Mouse (Mus musculus) midbrain, embryonic 13.5 days (tissue): ENCODE measurements around the gene Polr2e. TPM values are rescaled to one million over a fixed set of nuclear protein-coding genes. Genes with fewer than 3 reads are reported as not detected.
A peak's percentile ranks its signal among the peaks of the same experiment; 100 is the strongest.

ENCODE experiments used
- ATAC-seq: fragments of 200-750 bp; cut with Nextera tagmentation; 2 replicates; pipeline ENCODE4 v1.8.0; 2017; ENCODE audit warnings: mild to moderate bottlenecking, moderate TSS enrichment, moderate library complexity
- H3K27ac ChIP-seq: fragments of 300-500 bp; sonication (generic); 2 replicates; pipeline ENCODE4 v1.5.1; 2015; ENCODE audit warnings: inconsistent platforms, mild to moderate bottlenecking, moderate library complexity
- H3K27me3 ChIP-seq: fragments of 300-500 bp; sonication (generic); 2 replicates; pipeline ENCODE4 v1.6.1; 2015; ENCODE audit warnings: mild to moderate bottlenecking, inconsistent platforms
- H3K36me3 ChIP-seq: fragments of 300-500 bp; sonication (generic); 2 replicates; pipeline ENCODE4 v1.6.1; 2015; ENCODE audit warnings: mild to moderate bottlenecking, inconsistent platforms
- H3K4me1 ChIP-seq: fragments of 300-500 bp; sonication (generic); replicated peaks from 2 replicates; pipeline ENCODE4 v1.6.1; 2015; ENCODE audit warnings: inconsistent platforms
- H3K4me2 ChIP-seq: fragments of 300-500 bp; sonication (generic); replicated peaks from 2 replicates; pipeline ENCODE4 v1.6.1; 2015; ENCODE audit warnings: moderate library complexity, mild to moderate bottlenecking, inconsistent platforms
- H3K4me3 ChIP-seq: fragments of 300-500 bp; sonication (generic); replicated peaks from 2 replicates; pipeline ENCODE4 v1.5.1; 2015; ENCODE audit warnings: mild to moderate bottlenecking, inconsistent platforms
- H3K9ac ChIP-seq: fragments of 300-500 bp; sonication (generic); replicated peaks from 2 replicates; pipeline ENCODE4 v1.6.1; 2015; ENCODE audit warnings: mild to moderate bottlenecking, inconsistent platforms
- H3K9me3 ChIP-seq: fragments of 300-500 bp; sonication (generic); 2 replicates; pipeline ENCODE4 v1.6.1; 2016; ENCODE audit warnings: mild to moderate bottlenecking, inconsistent platforms
- WGBS: fragments of 180-500 bp; shearing (Covaris S2); methylation state at CpG from one replicate; pipeline ENCODE4 v1.1.7; 2015; 5-methylcytosine and 5-hydroxymethylcytosine counted together
- polyA plus RNA-seq: library from polyadenylated mRNA; unstranded; fragments of >200 nt; fragmentation: Nextera tagmentation; extraction: Ambion mirVana; gene quantifications from 2 replicates; pipeline ENCODE4 v1.2.1, GENCODE M21; 2015

The Polr2e gene
- polyA plus RNA-seq, 1 experiment from 2014 or later = 174 TPM

DNA sequence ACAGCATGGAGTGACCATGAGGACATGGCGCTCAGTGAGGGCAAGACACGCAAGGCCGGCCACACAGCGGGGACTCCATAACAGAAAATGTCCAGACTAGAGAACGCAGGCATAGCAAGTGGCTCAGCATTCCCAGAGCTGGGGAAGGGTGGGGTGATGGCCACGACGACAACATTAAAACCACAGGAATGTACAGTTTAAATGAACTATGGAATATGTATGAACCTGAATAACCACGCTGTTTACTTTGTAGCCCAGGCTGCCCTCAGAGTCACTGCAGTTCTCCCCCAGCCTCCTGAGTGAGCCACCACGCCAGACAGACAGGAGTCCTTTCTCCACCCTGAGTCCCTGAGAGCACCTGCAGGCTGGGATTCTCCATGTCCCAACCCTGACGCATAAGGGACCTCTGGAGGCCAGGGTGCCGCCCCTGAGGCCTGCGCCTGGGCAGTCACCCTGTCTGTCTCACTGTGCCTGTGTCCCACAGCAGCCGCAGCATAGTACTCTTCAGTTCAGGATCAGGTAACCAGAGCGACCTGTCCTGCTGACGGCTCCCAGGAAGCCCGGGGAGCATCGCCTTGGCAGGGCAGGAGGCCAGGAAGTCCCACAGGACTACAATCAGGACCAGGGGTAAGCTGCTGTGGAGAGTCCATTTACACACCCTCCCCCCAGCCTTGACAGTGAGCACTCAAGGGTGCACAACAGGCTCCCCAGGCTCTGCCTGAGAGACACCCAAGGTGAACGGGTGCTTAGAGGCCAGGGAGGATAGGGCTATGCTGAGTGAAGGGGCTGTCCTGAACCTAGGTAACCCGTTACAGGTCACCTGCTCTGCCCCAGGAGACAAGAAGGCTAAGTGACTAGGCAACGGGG, 33.3 kb upstream of the Polr2e start:
- Histone ChIP-seq H3K27me3 (no peaks in the 10 kb centered on the region), H3K9ac (no peak overlapping the region)
- 83% methylated on average over 20 of the region's 20 CpGs for WGBS

DNA sequence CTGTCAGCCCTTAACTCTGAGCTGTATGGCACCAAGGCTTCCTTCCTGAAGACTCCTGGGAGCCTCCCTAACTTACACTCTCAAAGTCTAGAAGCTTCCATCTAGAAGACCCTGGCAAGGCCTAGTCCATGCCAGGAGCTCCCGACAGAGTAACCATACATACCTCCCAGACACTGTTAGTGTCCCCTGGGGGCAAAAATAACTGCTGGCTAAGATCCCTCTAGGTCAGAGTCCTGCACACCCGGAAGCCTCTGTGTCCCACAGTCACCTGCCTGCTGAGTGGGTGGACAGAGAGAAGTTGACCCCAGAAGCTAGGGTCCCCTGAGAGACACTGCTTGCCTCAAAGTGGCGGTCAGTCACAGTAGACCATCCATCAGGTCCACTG, 31.9 kb upstream of the Polr2e start:
- Histone ChIP-seq H3K9ac (no peak overlapping the region), H3K4me3 (no peak overlapping the region), H3K4me1 (peaks cover 13% of the 10 kb centered on the region; the same call in 1 of the 2 replicates), H3K4me2 (no peak overlapping the region), H3K27me3 (no peaks in the 10 kb centered on the region), H3K9me3 (no peaks in the 10 kb centered on the region), H3K36me3 (peaks cover 16% of the 10 kb centered on the region), H3K27ac (0 out of 2 replicates have a peak overlapping the region, but pooled peaks have one; percentile 15)
- no peak for ATAC-seq
- 89% methylated on average over 3 of the region's 3 CpGs for WGBS

More for the DNA sequence above, 33.3 kb upstream of the Polr2e start:
- Histone ChIP-seq H3K36me3 (peaks cover 9% of the 10 kb centered on the region; the same call in 1 of the 2 replicates), H3K27ac (no peak overlapping the region), H3K4me2 (no peak overlapping the region), H3K4me1 (peaks cover 13% of the 10 kb centered on the region; the same call in 1 of the 2 replicates), H3K9me3 (no peaks in the 10 kb centered on the region), H3K4me3 (no peak overlapping the region)
- no peak for ATAC-seq

- no peak overlapping the region for H3K4me3 ChIP-seq
- no peak overlapping the region for H3K4me2 ChIP-seq
- H3K9ac ChIP-seq = no peak overlapping the region
- H3K4me1 ChIP-seq = peaks cover 13% of the 10 kb centered on the region; the same call in 1 of the 2 replicates
- 0 out of 2 replicates have a peak overlapping the region, but pooled peaks have one; percentile 15 for H3K27ac ChIP-seq
- WGBS = 75% methylated on average over 9 of the region's 9 CpGs
- peaks cover 19% of the 10 kb centered on the region for H3K36me3 ChIP-seq
- no peaks in the 10 kb centered on the region for H3K9me3 ChIP-seq
- no peak for ATAC-seq
- H3K27me3 ChIP-seq = no peaks in the 10 kb centered on the region
Observed at GRCm38 (mm10) chr10:80070837-80071515, 31.4 kb upstream of the Polr2e start.

- Histone ChIP-seq H3K9ac (no peak overlapping the region), H3K4me1 (0 out of 2 replicates have a peak, but pooled peaks cover 4% of the 10 kb centered on the region), H3K27ac (no peak overlapping the region), H3K9me3 (no peaks in the 10 kb centered on the region), H3K27me3 (no peaks in the 10 kb centered on the region), H3K36me3 (peaks cover 22% of the 10 kb centered on the region), H3K4me2 (no peak overlapping the region), H3K4me3 (no peak overlapping the region)
- WGBS = 93% methylated on average over 4 of the region's 4 CpGs
- ATAC-seq = no peak
Observed at GRCm38 (mm10) chr10:80069948-80070450, 30.4 kb upstream of the Polr2e start.

DNA sequence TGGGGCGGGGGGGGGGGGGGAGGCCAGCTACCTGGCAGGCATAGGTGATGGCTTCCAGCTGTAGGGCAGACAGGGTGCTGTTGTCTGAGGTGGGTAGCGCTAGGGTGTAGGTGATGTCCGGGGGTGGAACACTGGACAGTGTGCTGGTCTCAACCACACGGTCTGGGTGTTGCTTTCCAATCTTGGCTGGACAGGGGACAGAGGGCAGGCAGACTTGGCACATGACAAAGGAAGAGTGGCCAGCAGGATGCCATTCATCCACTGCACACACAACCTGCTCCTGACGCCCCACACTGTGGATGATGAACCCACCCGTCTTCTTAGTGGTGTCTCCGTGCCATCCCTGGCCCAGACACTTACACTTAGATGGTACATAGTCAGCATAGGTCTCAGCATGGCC, 29.7 kb upstream of the Polr2e start:
- H3K4me1 ChIP-seq = 0 out of 2 replicates have a peak, but pooled peaks cover 3% of the 10 kb centered on the region
- 89% methylated on average over 6 of the region's 7 CpGs for WGBS
- H3K4me2 ChIP-seq = no peak overlapping the region
- H3K36me3 ChIP-seq = peaks cover 27% of the 10 kb centered on the region
- H3K27me3 ChIP-seq = no peaks in the 10 kb centered on the region
- no peak for ATAC-seq
- no peak overlapping the region for H3K27ac ChIP-seq
- no peak overlapping the region for H3K9ac ChIP-seq
- H3K9me3 ChIP-seq = no peaks in the 10 kb centered on the region
- H3K4me3 ChIP-seq = no peak overlapping the region

GRCm38 (mm10) chr10:80063877-80064650, 24.5 kb upstream of the Polr2e start:
- WGBS = 75% methylated on average over 23 of the region's 23 CpGs
- Histone ChIP-seq H3K4me2 (no peak overlapping the region), H3K4me3 (no peak overlapping the region), H3K27ac (no peak overlapping the region; the same call in 1 of the 2 replicates), H3K27me3 (no peaks in the 10 kb centered on the region), H3K9ac (no peak overlapping the region; the same call in 1 of the 2 replicates), H3K9me3 (no peaks in the 10 kb centered on the region), H3K4me1 (no peaks in the 10 kb centered on the region), H3K36me3 (peaks cover 71% of the 10 kb centered on the region)
- no peak for ATAC-seq

GRCm38 (mm10) chr10:80063104-80063503, 23.5 kb upstream of the Polr2e start:
- Histone ChIP-seq H3K4me1 (no peaks in the 10 kb centered on the region), H3K4me3 (no peak overlapping the region), H3K4me2 (no peak overlapping the region), H3K9me3 (no peaks in the 10 kb centered on the region), H3K36me3 (peaks cover 78% of the 10 kb centered on the region), H3K27me3 (no peaks in the 10 kb centered on the region), H3K27ac (no peak overlapping the region), H3K9ac (no peak overlapping the region; the same call in 1 of the 2 replicates)
- 83% methylated on average over 5 of the region's 5 CpGs for WGBS
- ATAC-seq = peak; percentile 7; the same call in 1 of the 2 replicates

- WGBS = 84% methylated on average over 30 of the region's 30 CpGs
- H3K4me1 ChIP-seq = peaks cover 23% of the 10 kb centered on the region
- ATAC-seq = no peak
- no peak overlapping the region for H3K9ac ChIP-seq
- no peak overlapping the region for H3K27ac ChIP-seq
- no peaks in the 10 kb centered on the region for H3K9me3 ChIP-seq
- H3K27me3 ChIP-seq = no peaks in the 10 kb centered on the region
- H3K36me3 ChIP-seq = peaks cover 72% of the 10 kb centered on the region
- H3K4me3 ChIP-seq = no peak overlapping the region
- no peak overlapping the region for H3K4me2 ChIP-seq
Observed at GRCm38 (mm10) chr10:80057683-80058326, 18.2 kb upstream of the Polr2e start.

- no peak overlapping the region for H3K4me2 ChIP-seq
- peaks cover 25% of the 10 kb centered on the region for H3K4me1 ChIP-seq
- no peaks in the 10 kb centered on the region for H3K9me3 ChIP-seq
- no peak overlapping the region for H3K9ac ChIP-seq
- no peak overlapping the region for H3K4me3 ChIP-seq
- no peak overlapping the region for H3K27ac ChIP-seq
- peaks cover 65% of the 10 kb centered on the region for H3K36me3 ChIP-seq
- H3K27me3 ChIP-seq = no peaks in the 10 kb centered on the region
- 91% methylated on average over 27 of the region's 27 CpGs for WGBS
- ATAC-seq = no peak
Observed at GRCm38 (mm10) chr10:80056976-80057682, 17.5 kb upstream of the Polr2e start.

DNA sequence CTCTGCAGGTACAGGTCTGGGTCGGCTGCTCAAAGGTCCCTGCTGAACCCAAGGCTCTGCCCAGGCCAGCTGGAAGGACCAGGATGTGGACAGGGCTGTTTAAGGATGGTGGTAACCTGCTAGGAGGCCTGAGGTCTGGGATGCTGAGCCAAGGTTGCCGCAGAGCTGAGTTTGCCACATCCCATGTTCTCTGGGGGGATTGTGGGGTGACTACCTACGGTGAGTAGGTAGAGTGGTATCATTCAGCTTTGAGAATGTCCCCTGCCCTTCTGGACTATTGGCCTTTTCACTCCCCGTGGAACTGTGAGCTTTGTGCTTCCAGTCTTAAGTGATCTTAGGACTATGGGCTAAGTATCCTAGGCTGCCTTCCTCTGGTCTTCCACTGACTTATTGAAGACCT, 16.9 kb upstream of the Polr2e start:
- ATAC-seq = no peak
- no peaks in the 10 kb centered on the region for H3K27me3 ChIP-seq
- no peak overlapping the region for H3K27ac ChIP-seq
- no peak overlapping the region for H3K4me3 ChIP-seq
- H3K36me3 ChIP-seq = peaks cover 59% of the 10 kb centered on the region
- H3K4me1 ChIP-seq = peaks cover 27% of the 10 kb centered on the region
- H3K4me2 ChIP-seq = no peak overlapping the region
- WGBS = 83% methylated on average over 4 of the region's 4 CpGs
- no peak overlapping the region for H3K9ac ChIP-seq
- H3K9me3 ChIP-seq = no peaks in the 10 kb centered on the region

GRCm38 (mm10) chr10:80055891-80056290, 16.3 kb upstream of the Polr2e start:
- Histone ChIP-seq H3K4me2 (peak overlapping the region; percentile 74), H3K4me3 (no peak overlapping the region), H3K27ac (no peak overlapping the region), H3K27me3 (no peaks in the 10 kb centered on the region), H3K4me1 (peaks cover 33% of the 10 kb centered on the region), H3K36me3 (peaks cover 53% of the 10 kb centered on the region), H3K9me3 (no peaks in the 10 kb centered on the region), H3K9ac (peak overlapping the region; percentile 95; the same call in 1 of the 2 replicates)
- no peak for ATAC-seq
- 91% methylated on average over 10 of the region's 10 CpGs for whole genome bisulfite sequencing
